Mouse (Mus musculus): ENCODE measurements at regions not wholly inside any gene's neighbourhood (a gene's known extent, or its start where the extent isn't known, plus 50 kb on each side); places are given as distances from the start of the nearest gene placed in this dataset. TPM values are rescaled to one million over a fixed set of nuclear protein-coding genes. Genes with fewer than 3 reads are reported as not detected.

DNA sequence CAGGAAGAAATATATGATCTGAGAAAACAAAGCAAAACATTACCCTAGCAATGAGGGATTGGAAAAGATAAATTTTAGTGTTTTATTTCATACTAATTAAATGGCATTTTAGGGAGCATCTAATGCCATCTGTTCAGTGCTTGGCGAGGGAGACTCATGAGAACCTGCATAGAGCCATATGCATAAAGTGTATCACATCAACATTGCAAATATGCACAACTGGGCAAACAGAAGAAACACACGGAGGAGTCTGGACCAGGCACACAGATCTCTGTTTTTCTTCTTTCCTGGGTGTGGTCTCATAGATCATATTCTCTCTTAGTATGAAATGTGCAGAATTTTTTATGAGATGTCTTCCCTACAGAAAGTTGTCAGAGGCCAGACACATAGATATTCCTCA, 71.1 kb upstream of the Sphkap start:
- no peak overlapping the region for H3K4me3 ChIP-seq (replicated peaks; ENCODE audit: low read length)
- H3K27ac ChIP-seq (replicated peaks; ENCODE audit: low read depth, low read length), result no peak overlapping the region
- no peak overlapping the region for H3K9ac ChIP-seq (ENCODE audit: low read depth, low read length, severe bottlenecking)
- H3K27me3 ChIP-seq (ENCODE audit: control insufficient read depth, insufficient read depth, low read length), result no peaks in the 10 kb centered on the region
- H3K9me3 ChIP-seq (ENCODE audit: control insufficient read depth, low read length), result no peaks in the 10 kb centered on the region
- DNase-seq (ENCODE audit: low spot score) (no peak), ATAC-seq (ENCODE audit: low FRiP score, low read depth) (no peak)
- H3K4me1 ChIP-seq (ENCODE audit: control insufficient read depth, insufficient read depth, low read length), result no peaks in the 10 kb centered on the region
- no peaks in the 10 kb centered on the region for H3K36me3 ChIP-seq (ENCODE audit: control insufficient read depth, insufficient read depth, low read length)
- WGBS, result 81% methylated on average over 2 of the region's 2 CpGs
- H3K4me2 ChIP-seq (replicated peaks; ENCODE audit: low read depth, low read length, severe bottlenecking), result no peak overlapping the region
- no peak for TF ChIP-seq POLR2A (IDR thresholded peaks at IDR 0.05; ENCODE audit: borderline replicate concordance, extremely low read depth, insufficient read depth, insufficient read length)

Small RNA genes lying in the stretch of these regions (microRNA-seq; reads per million reads assigned to microRNA genes)
- gene Gm25754, result not detected
